Mouse (Mus musculus) mouse trophoblast stem cell (cell line): ENCODE data around the gene Spata2.

ENCODE experiments used
- in situ Hi-C, 2 experiments: fragments of 300-500 bp; cut with MseI, MboI; formaldehyde crosslinking; loops; 2 replicates in 1 of 2; 3 replicates in 1 of 2; pipeline ENCODE4 v1.15.1; 2025

Spata2 gene

GRCm38 (mm10) chr2:167492713-167493636 lies at the start of gene Spata2:
Gene Spata2, minus strand, starts transcription at chr2:167492887.
- in situ Hi-C loops, result no loop called here

GRCm38 (mm10) chr2:167542361-167542760 lies 49.7 kb upstream of the Spata2 start:
- in situ Hi-C loops, result no loop called here

- in situ Hi-C loops, result no loop called here
Observed at GRCm38 (mm10) chr2:167541761-167542160, 49.1 kb upstream of the Spata2 start.

GRCm38 (mm10) chr2:167541324-167541723 lies 48.6 kb upstream of the Spata2 start:
- in situ Hi-C loops, result no loop called here

GRCm38 (mm10) chr2:167540477-167541110 lies 47.9 kb upstream of the Spata2 start:
- in situ Hi-C loops, result no loop called here

GRCm38 (mm10) chr2:167539536-167540476 lies 47.1 kb upstream of the Spata2 start:
- in situ Hi-C loops, result no loop called here

- in situ Hi-C loops, result no loop called here
Observed at GRCm38 (mm10) chr2:167538671-167539306, 46.1 kb upstream of the Spata2 start.

- in situ Hi-C loops, result no loop called here
Observed at GRCm38 (mm10) chr2:167537476-167538297, 45.0 kb upstream of the Spata2 start, which contains the start of gene Snai1. Gene Snai1, plus strand, starts transcription at chr2:167538195.

GRCm38 (mm10) chr2:167536320-167536945 lies 43.7 kb upstream of the Spata2 start:
- in situ Hi-C loops, result no loop called here

- in situ Hi-C loops, result loop anchor here (5.0 kb wide), 2 partner anchors 68 to 73 kb away; no protein-coding TSS in a partner anchor
Observed at GRCm38 (mm10) chr2:167533880-167534279, 41.2 kb upstream of the Spata2 start.

GRCm38 (mm10) chr2:167532131-167532530 lies 39.4 kb upstream of the Spata2 start:
- in situ Hi-C loops, result loop anchor here (5.0 kb wide), 2 partner anchors 70 to 75 kb away; no protein-coding TSS in a partner anchor

GRCm38 (mm10) chr2:167530536-167530935 lies 37.8 kb upstream of the Spata2 start:
- in situ Hi-C loops, result loop anchor here (5.0 kb wide), 2 partner anchors 72 to 77 kb away; no protein-coding TSS in a partner anchor

- in situ Hi-C loops, result loop anchor here (5.0 kb wide), 2 partner anchors 72 to 77 kb away; no protein-coding TSS in a partner anchor
Observed at GRCm38 (mm10) chr2:167529935-167530513, 37.3 kb upstream of the Spata2 start.

- in situ Hi-C loops, result no loop called here
Observed at GRCm38 (mm10) chr2:167528278-167528677, 35.6 kb upstream of the Spata2 start.

GRCm38 (mm10) chr2:167519606-167520252 lies 27.0 kb upstream of the Spata2 start:
- in situ Hi-C loops, result no loop called here

- in situ Hi-C loops, result no loop called here
Observed at GRCm38 (mm10) chr2:167515688-167516087, 23.0 kb upstream of the Spata2 start.

GRCm38 (mm10) chr2:167514641-167515040 lies 22.0 kb upstream of the Spata2 start:
- in situ Hi-C loops, result no loop called here

GRCm38 (mm10) chr2:167512970-167513369 lies 20.3 kb upstream of the Spata2 start:
- in situ Hi-C loops, result no loop called here

- in situ Hi-C loops, result no loop called here
Observed at GRCm38 (mm10) chr2:167512365-167512764, 19.7 kb upstream of the Spata2 start.
